Mouse (Mus musculus) cerebellum, adult (tissue): ENCODE results near the gene Gm4559.
"Not testable (repeated sequence)": the region's sequence is repeated elsewhere in the genome, so short reads cannot be mapped to it uniquely, and the experiment has no call there.

Experiments used
- ATAC-seq: cut with Nextera tagmentation; 2 replicates; pipeline ENCODE4 v1.9.2; 2017; ENCODE audit warnings: mild to moderate bottlenecking, moderate library complexity, mixed read lengths; ENCODE audit not compliant: insufficient number of reproducible peaks, low FRiP score, low TSS enrichment

Gm4559 gene

GRCm38 (mm10) chr7:142282847-142283246, 8.7 kb upstream of the Gm4559 start:
- ATAC-seq: not testable (repeated sequence)

- ATAC-seq: not testable (repeated sequence)
These were observed 5.1 kb upstream of the Gm4559 start for GRCm38 (mm10) chr7:142279291-142279690.

GRCm38 (mm10) chr7:142278183-142278582, 4.0 kb upstream of the Gm4559 start:
- ATAC-seq: peak; percentile 58; the same call in 1 of the 2 replicates

GRCm38 (mm10) chr7:142258254-142258653, 15.9 kb downstream of the Gm4559 start, which contains the start of gene Gm2431:
Gm2431 (minus strand) TSS chr7:142258354.
- not testable (repeated sequence) for ATAC-seq

- ATAC-seq: peak; percentile 26; the same call in 1 of the 2 replicates
These were observed 18.6 kb downstream of the Gm4559 start for GRCm38 (mm10) chr7:142255517-142255916.

- ATAC-seq: no peak
These were observed 24.3 kb downstream of the Gm4559 start for GRCm38 (mm10) chr7:142249824-142250223.

GRCm38 (mm10) chr7:142240978-142241377, 33.2 kb downstream of the Gm4559 start, which contains the start of gene Gm40460:
Gm40460 (minus strand) TSS chr7:142241078.
- no peak for ATAC-seq

GRCm38 (mm10) chr7:142231540-142231939, 42.6 kb downstream of the Gm4559 start:
- no peak for ATAC-seq

- ATAC-seq: not testable (repeated sequence)
These were observed 44.3 kb downstream of the Gm4559 start, which contains the start of gene Krtap5-5 for GRCm38 (mm10) chr7:142229871-142230270. Krtap5-5 (minus strand) TSS chr7:142229971.

GRCm38 (mm10) chr7:142224518-142224917, 49.6 kb downstream of the Gm4559 start:
- no peak for ATAC-seq
